Mouse (Mus musculus) kidney, embryonic 14.5 days (tissue): Measurements from ENCODE around the gene Prkag2. TPM values are rescaled to one million over a fixed set of nuclear protein-coding genes. Genes with fewer than 3 reads are reported as not detected.

Experiments used
- ATAC-seq: fragments of 200-750 bp; cut with Nextera tagmentation; 2 replicates; pipeline ENCODE4 v1.8.0; 2017; ENCODE audit warnings: moderate number of reproducible peaks, mild to moderate bottlenecking, moderate TSS enrichment, moderate library complexity; ENCODE audit not compliant: low FRiP score, low TSS enrichment
- H3K27ac ChIP-seq: fragments of 300-500 bp; sonication (generic); 2 replicates; pipeline ENCODE4 v1.5.1; 2014; ENCODE audit warnings: low read depth, mild to moderate bottlenecking, low read length, moderate library complexity, mixed read lengths
- H3K27me3 ChIP-seq: fragments of 300-500 bp; sonication (generic); 2 replicates; pipeline ENCODE4 v1.6.1; 2014; ENCODE audit warnings: mild to moderate bottlenecking, low read length; ENCODE audit not compliant: control insufficient read depth, insufficient read depth
- H3K36me3 ChIP-seq: fragments of 300-500 bp; sonication (generic); 2 replicates; pipeline ENCODE4 v1.6.1; 2014; ENCODE audit warnings: low read length, mixed read lengths; ENCODE audit not compliant: control insufficient read depth, insufficient read depth
- H3K4me1 ChIP-seq: fragments of 300-500 bp; sonication (generic); 2 replicates; pipeline ENCODE4 v1.6.1; 2014; ENCODE audit warnings: low read length, mixed read lengths; ENCODE audit not compliant: control insufficient read depth, insufficient read depth
- H3K4me2 ChIP-seq: fragments of 300-500 bp; sonication (generic); replicated peaks from 2 replicates; pipeline ENCODE4 v1.6.1; 2014; ENCODE audit warnings: low read depth, mild to moderate bottlenecking, low read length
- H3K4me3 ChIP-seq: fragments of 300-500 bp; sonication (generic); 2 replicates; pipeline ENCODE4 v1.5.1; 2014; ENCODE audit warnings: mild to moderate bottlenecking, low read length
- H3K9ac ChIP-seq: fragments of 300-500 bp; sonication (generic); 2 replicates; pipeline ENCODE4 v1.6.1; 2014; ENCODE audit warnings: low read depth, mild to moderate bottlenecking, low read length, moderate library complexity
- H3K9me3 ChIP-seq: fragments of 300-500 bp; sonication (generic); 2 replicates; pipeline ENCODE4 v1.6.1; 2016; ENCODE audit warnings: low read length; ENCODE audit not compliant: control insufficient read depth
- WGBS: fragments of 180-500 bp; shearing (Covaris S2); extraction: QIAGEN DNeasy Blood & Tissue Kit; methylation state at CpG from one replicate; pipeline ENCODE4 v1.1.7; 2014; 5-methylcytosine and 5-hydroxymethylcytosine counted together
- polyA plus RNA-seq: library from polyadenylated mRNA; unstranded; fragments of >200 nt; fragmentation: Nextera tagmentation; extraction: Ambion mirVana; gene quantifications from 2 replicates; pipeline ENCODE4 v1.2.1, GENCODE M21; 2014

Gene Prkag2
- polyA plus RNA-seq, 1 experiment from 2014 or later = 44.6 TPM

DNA sequence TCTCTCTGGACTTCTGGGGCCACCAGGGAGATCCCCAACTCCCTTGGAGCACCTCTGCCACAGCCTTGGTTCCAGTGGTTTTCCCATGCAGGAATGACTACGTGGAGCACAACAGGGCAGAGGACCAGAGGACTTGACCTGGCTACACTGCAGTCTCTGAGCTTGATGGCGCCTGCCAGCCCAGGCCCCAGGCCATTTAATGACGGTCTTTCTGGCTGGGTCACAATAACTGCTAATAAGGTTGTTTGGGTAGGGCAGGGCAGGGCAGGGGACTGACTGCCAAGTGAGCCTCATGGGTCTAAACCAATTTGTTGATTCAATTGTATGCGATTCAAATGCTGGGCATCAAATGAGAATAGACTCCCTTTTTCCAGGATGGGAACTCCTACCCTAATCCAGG lies 72.8 kb downstream of the Prkag2 start:
- no peak overlapping the region for H3K27ac ChIP-seq
- no peak overlapping the region for H3K4me3 ChIP-seq
- ATAC-seq = no peak
- 78% methylated on average over 4 of the region's 4 CpGs for WGBS
- H3K4me2 ChIP-seq = no peak overlapping the region
- no peaks in the 10 kb centered on the region for H3K27me3 ChIP-seq
- H3K9me3 ChIP-seq = no peaks in the 10 kb centered on the region
- no peak overlapping the region for H3K9ac ChIP-seq
- no peaks in the 10 kb centered on the region for H3K36me3 ChIP-seq
- H3K4me1 ChIP-seq = no peaks in the 10 kb centered on the region

GRCm38 (mm10) chr5:25025309-25026019 lies 75.0 kb downstream of the Prkag2 start:
- no peak overlapping the region for H3K4me2 ChIP-seq
- 59% methylated on average over 12 of the region's 12 CpGs for WGBS
- no peak overlapping the region for H3K4me3 ChIP-seq
- no peaks in the 10 kb centered on the region for H3K9me3 ChIP-seq
- no peaks in the 10 kb centered on the region for H3K27me3 ChIP-seq
- no peaks in the 10 kb centered on the region for H3K36me3 ChIP-seq
- no peak overlapping the region for H3K27ac ChIP-seq
- H3K9ac ChIP-seq = no peak overlapping the region
- no peak for ATAC-seq
- no peaks in the 10 kb centered on the region for H3K4me1 ChIP-seq

DNA sequence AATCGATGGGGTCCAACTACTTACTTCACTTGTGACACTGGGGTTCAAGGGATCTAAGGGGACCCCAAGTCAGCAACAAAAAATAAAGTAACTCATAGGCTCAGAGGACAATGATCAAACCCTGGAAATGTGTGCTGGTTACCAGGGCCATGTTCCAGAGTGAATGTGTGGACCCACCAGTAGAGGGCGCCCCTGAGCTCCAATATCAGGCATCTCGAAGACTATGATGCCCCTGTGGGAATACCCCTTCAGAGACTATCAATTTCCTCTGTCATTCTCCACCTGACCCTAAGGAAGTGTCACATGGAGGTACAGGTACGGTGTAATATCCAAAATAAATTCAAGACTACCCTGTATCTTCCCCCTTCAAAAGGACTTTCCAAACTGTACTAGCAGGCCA lies 77.5 kb downstream of the Prkag2 start:
- H3K4me3 ChIP-seq = no peak overlapping the region
- H3K27ac ChIP-seq = no peak overlapping the region
- H3K4me2 ChIP-seq = no peak overlapping the region
- H3K4me1 ChIP-seq = no peaks in the 10 kb centered on the region
- H3K9me3 ChIP-seq = no peaks in the 10 kb centered on the region
- WGBS = 45% methylated on average over 4 of the region's 4 CpGs
- H3K27me3 ChIP-seq = no peaks in the 10 kb centered on the region
- no peaks in the 10 kb centered on the region for H3K36me3 ChIP-seq
- no peak overlapping the region for H3K9ac ChIP-seq
- no peak for ATAC-seq

DNA sequence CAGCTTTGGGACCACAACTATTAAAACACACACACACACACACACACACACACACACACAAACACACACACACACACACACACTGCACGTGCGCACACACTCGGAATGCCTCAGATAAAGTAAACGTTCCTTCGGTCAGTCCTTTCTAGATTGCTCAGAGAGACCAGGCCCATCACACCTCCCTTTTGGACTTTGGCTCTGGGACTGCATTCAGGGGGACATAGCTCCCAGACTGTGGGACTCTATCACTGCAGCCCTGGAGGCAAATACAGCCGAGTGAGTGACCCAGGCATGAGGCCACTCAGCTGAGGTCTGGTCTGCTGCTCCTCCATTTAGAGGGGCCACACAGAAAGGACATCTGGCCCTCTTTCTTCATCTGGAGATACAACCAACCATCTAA lies 81.2 kb downstream of the Prkag2 start:
- H3K4me2 ChIP-seq = no peak overlapping the region
- H3K9me3 ChIP-seq = no peaks in the 10 kb centered on the region
- 85% methylated on average over 6 of the region's 6 CpGs for WGBS
- H3K27me3 ChIP-seq = no peaks in the 10 kb centered on the region
- no peak overlapping the region for H3K9ac ChIP-seq
- no peak overlapping the region for H3K4me3 ChIP-seq
- H3K4me1 ChIP-seq = no peaks in the 10 kb centered on the region
- H3K36me3 ChIP-seq = no peaks in the 10 kb centered on the region
- ATAC-seq = no peak
- no peak overlapping the region for H3K27ac ChIP-seq

GRCm38 (mm10) chr5:25012134-25012533 lies 88.3 kb downstream of the Prkag2 start:
- H3K27me3 ChIP-seq = no peaks in the 10 kb centered on the region
- no peak overlapping the region for H3K4me3 ChIP-seq
- no peak overlapping the region for H3K27ac ChIP-seq
- peaks cover 9% of the 10 kb centered on the region for H3K4me1 ChIP-seq
- WGBS = 88% methylated on average over 4 of the region's 4 CpGs
- H3K36me3 ChIP-seq = no peaks in the 10 kb centered on the region
- H3K9me3 ChIP-seq = no peaks in the 10 kb centered on the region
- H3K9ac ChIP-seq = no peak overlapping the region
- no peak overlapping the region for H3K4me2 ChIP-seq
- ATAC-seq = no peak

DNA sequence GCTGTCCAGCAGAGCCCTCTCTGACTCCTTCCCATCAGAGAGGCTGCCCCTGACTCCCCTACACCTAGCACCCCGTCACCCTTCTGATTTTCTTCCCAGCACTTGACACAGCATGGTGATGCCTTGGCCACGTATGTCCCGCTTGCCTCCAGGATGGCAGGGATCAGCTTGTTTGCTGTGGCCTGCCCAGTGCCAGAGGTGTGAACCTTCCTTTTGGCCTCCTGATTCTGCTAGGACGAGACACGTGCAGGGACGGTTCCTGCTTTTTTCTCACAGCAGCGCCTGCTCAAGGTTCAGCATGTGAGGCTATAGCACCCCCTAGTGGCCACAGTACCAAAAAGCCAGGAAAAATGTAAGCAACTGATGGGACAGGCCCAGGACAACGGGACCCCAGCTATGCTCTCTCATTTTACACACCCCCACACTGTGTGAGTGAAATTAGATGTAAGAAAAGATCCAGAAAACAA lies 89.4 kb downstream of the Prkag2 start:
- Histone ChIP-seq H3K27ac (no peak overlapping the region), H3K4me3 (no peak overlapping the region), H3K4me2 (no peak overlapping the region), H3K36me3 (no peaks in the 10 kb centered on the region), H3K9me3 (no peaks in the 10 kb centered on the region), H3K27me3 (no peaks in the 10 kb centered on the region), H3K4me1 (peaks cover 11% of the 10 kb centered on the region), H3K9ac (no peak overlapping the region)
- 6% methylated on average over 8 of the region's 8 CpGs for WGBS
- ATAC-seq = peak; percentile 55

GRCm38 (mm10) chr5:25010438-25010892 lies 90.0 kb downstream of the Prkag2 start:
- Histone ChIP-seq H3K4me3 (no peak overlapping the region), H3K36me3 (no peaks in the 10 kb centered on the region), H3K27ac (no peak overlapping the region), H3K4me1 (peaks cover 11% of the 10 kb centered on the region), H3K27me3 (no peaks in the 10 kb centered on the region), H3K4me2 (peak overlapping the region; percentile 16; the same call in 1 of the 2 replicates), H3K9me3 (no peaks in the 10 kb centered on the region), H3K9ac (no peak overlapping the region)
- ATAC-seq = peak; percentile 41; the same call in 1 of the 2 replicates
- 2% methylated on average over 9 of the region's 9 CpGs for WGBS

DNA sequence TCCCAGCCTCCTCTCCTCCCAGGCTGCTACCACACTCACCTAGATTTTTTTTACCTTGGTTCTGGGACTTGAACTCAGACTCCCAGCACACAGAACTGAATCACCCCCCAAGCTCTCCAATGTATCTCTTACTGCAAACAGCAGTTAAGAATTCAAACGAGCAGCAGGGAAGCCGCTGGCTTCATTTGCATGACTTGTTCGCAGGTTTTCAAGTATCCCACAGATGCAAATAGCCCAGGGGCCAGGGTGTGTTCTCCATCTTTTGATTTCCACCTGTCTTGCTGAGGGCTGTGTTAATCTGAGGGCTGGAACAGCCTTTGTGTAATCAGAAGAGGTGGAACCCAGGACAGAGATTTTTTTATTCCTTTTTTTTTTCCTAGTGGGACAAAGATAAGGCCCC lies 90.7 kb downstream of the Prkag2 start:
- H3K27ac ChIP-seq = no peak overlapping the region
- H3K4me1 ChIP-seq = peaks cover 11% of the 10 kb centered on the region
- no peaks in the 10 kb centered on the region for H3K9me3 ChIP-seq
- no peak overlapping the region for H3K4me2 ChIP-seq
- 44% methylated on average over 3 of the region's 3 CpGs for WGBS
- H3K27me3 ChIP-seq = no peaks in the 10 kb centered on the region
- H3K9ac ChIP-seq = no peak overlapping the region
- no peaks in the 10 kb centered on the region for H3K36me3 ChIP-seq
- ATAC-seq = no peak
- no peak overlapping the region for H3K4me3 ChIP-seq

- no peak for ATAC-seq
- no peak overlapping the region for H3K4me2 ChIP-seq
- WGBS = 37% methylated on average over 3 of the region's 3 CpGs
- H3K9me3 ChIP-seq = no peaks in the 10 kb centered on the region
- no peaks in the 10 kb centered on the region for H3K36me3 ChIP-seq
- no peak overlapping the region for H3K9ac ChIP-seq
- no peak overlapping the region for H3K4me3 ChIP-seq
- H3K27ac ChIP-seq = no peak overlapping the region
- H3K27me3 ChIP-seq = no peaks in the 10 kb centered on the region
- peaks cover 11% of the 10 kb centered on the region for H3K4me1 ChIP-seq
These were observed 91.5 kb downstream of the Prkag2 start for GRCm38 (mm10) chr5:25008966-25009365.
